Mouse (Mus musculus): ENCODE results near the gene Duox2. TPM values are rescaled to one million over a fixed set of nuclear protein-coding genes. Genes with fewer than 3 reads are reported as not detected.
"Not testable (repeated sequence)": the region's sequence is repeated elsewhere in the genome, so short reads cannot be mapped to it uniquely, and the experiment has no call there.

Duox2 gene
- total RNA-seq (2021): under 1 TPM; 0.55 to 0.59 TPM

- DNase-seq: no peak
Measured at GRCm38 (mm10) chr2:122298096-122298499, at the start of gene Duox2. Gene Duox2, minus strand, starts transcription at chr2:122298449.

- no peak for DNase-seq
Measured at GRCm38 (mm10) chr2:122347257-122347656, 49.0 kb upstream of the Duox2 start.

- DNase-seq: not testable (repeated sequence)
Measured at GRCm38 (mm10) chr2:122346164-122346563, 47.9 kb upstream of the Duox2 start.

GRCm38 (mm10) chr2:122345106-122345893 lies 47.1 kb upstream of the Duox2 start:
- no peak for DNase-seq

- no peak for DNase-seq
Measured at GRCm38 (mm10) chr2:122337291-122337690, 39.0 kb upstream of the Duox2 start.

GRCm38 (mm10) chr2:122334170-122334569 lies 35.9 kb upstream of the Duox2 start:
- peak; percentile 51 for DNase-seq

GRCm38 (mm10) chr2:122332222-122332621 lies 34.0 kb upstream of the Duox2 start:
- DNase-seq: no peak

GRCm38 (mm10) chr2:122330317-122330716 lies 32.1 kb upstream of the Duox2 start:
- DNase-seq: not testable (repeated sequence)

- no peak for DNase-seq
Measured at GRCm38 (mm10) chr2:122327986-122328385, 29.7 kb upstream of the Duox2 start.

GRCm38 (mm10) chr2:122325361-122325760 lies 27.1 kb upstream of the Duox2 start:
- DNase-seq: no peak

- no peak for DNase-seq
Measured at GRCm38 (mm10) chr2:122324586-122324985, 26.3 kb upstream of the Duox2 start.

- no peak for DNase-seq
Measured at GRCm38 (mm10) chr2:122323960-122324359, 25.7 kb upstream of the Duox2 start.

- DNase-seq: no peak
Measured at GRCm38 (mm10) chr2:122317384-122317783, 19.1 kb upstream of the Duox2 start.

- no peak for DNase-seq
Measured at GRCm38 (mm10) chr2:122315372-122315771, 17.1 kb upstream of the Duox2 start, which contains the start of gene Duox1. Gene Duox1, plus strand, starts transcription at chr2:122315672.

GRCm38 (mm10) chr2:122313536-122313935 lies 15.3 kb upstream of the Duox2 start, which contains the start of gene Duoxa1:
Gene Duoxa1, minus strand, starts transcription at chr2:122313730.
- no peak for DNase-seq

GRCm38 (mm10) chr2:122312722-122313417 lies 14.6 kb upstream of the Duox2 start:
- peak; percentile 76 for DNase-seq

- no peak for DNase-seq
Measured at GRCm38 (mm10) chr2:122311561-122311960, 13.3 kb upstream of the Duox2 start.

GRCm38 (mm10) chr2:122309647-122310046 lies 11.4 kb upstream of the Duox2 start:
- DNase-seq: no peak

- no peak for DNase-seq
Measured at GRCm38 (mm10) chr2:122306184-122306583, 7.9 kb upstream of the Duox2 start.

GRCm38 (mm10) chr2:122305097-122305892 lies 7.0 kb upstream of the Duox2 start:
- no peak for DNase-seq

- no peak for DNase-seq
Measured at GRCm38 (mm10) chr2:122304544-122304943, 6.3 kb upstream of the Duox2 start.

GRCm38 (mm10) chr2:122302574-122303241 lies 4.5 kb upstream of the Duox2 start:
- DNase-seq: peak; percentile 74
